Mouse (Mus musculus): ENCODE data around the gene Wfdc21. TPM values are rescaled to one million over a fixed set of nuclear protein-coding genes. Genes with fewer than 3 reads are reported as not detected.
A peak's percentile ranks its signal among the peaks of the same experiment; 100 is the strongest.

Wfdc21 gene
- not detected for total RNA-seq (2021)

- no peak for DNase-seq
Observed at GRCm38 (mm10) chr11:83746681-83747080, at the start of gene Wfdc21. TSS of gene Wfdc21 (plus strand) at chr11:83746940.

DNA sequence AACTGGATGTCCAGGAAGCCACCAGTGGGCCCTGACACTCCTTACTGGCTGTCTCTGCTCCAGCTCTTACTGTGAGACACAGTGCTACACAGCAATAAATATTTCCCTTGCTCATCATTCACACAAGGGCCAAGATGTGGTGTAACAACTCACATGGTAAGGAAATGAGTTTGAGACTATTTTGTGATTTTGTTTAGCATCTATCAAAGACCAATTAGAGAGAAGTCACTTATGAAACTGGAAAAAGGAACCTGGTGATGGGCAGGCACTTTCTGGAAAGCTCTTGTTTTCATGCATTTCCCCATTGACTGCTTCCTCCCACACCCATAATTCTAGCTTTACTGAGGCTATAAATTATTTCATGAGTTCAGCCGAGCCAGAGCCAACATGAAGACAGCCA is 43.0 kb upstream of the Wfdc21 start, which contains the start of gene Wfdc17:
Gene Wfdc17 (plus strand): TSS at position 287 of the 400 bp plus-strand sequence.
- DNase-seq: no peak

DNA sequence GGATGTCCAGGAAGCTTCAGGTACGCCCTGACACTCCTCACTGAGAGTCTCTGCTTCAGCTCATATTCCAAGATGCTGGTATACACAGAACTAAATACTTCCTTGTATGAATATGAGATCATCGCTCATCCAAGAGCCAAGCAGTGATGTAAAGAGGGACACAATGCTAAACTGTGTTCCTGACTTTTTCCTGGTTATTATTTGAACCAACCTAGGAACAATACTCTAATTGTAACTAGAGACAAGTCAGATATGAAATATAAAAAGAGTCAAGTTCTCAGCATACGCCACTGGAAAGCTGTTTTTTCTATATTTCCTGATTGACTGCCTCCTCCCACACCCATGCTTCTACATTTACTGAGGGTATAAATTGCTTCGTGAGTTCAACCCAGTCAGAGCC is 38.0 kb upstream of the Wfdc21 start, which contains the start of gene Wfdc18:
Gene Wfdc18 (plus strand): TSS at position 301 of the 400 bp plus-strand sequence.
- DNase-seq: no peak

DNA sequence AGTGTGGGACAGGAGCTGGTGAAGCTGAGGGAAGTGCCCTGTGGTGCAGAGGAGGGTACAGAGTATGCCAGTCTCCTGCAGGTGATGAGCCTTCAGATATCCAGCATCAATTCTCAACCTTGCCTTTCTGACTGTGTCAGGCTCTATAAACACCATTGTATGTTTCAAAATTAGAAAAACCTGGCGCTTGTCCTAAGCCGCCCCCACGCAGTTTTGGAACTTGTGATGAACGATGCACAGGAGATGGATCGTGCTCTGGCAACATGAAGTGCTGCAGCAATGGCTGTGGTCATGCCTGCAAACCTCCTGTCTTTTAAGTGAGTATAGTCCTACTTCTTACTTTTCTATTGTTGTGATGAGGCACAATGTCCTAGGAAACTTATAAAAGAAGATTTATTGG is 37.1 kb upstream of the Wfdc21 start:
- no peak for DNase-seq

GRCm38 (mm10) chr11:83712671-83713070 is 34.1 kb upstream of the Wfdc21 start:
- DNase-seq: no peak

GRCm38 (mm10) chr11:83713925-83714324 is 32.8 kb upstream of the Wfdc21 start:
- DNase-seq: no peak

GRCm38 (mm10) chr11:83717042-83717665 is 29.6 kb upstream of the Wfdc21 start:
- DNase-seq: no peak

DNA sequence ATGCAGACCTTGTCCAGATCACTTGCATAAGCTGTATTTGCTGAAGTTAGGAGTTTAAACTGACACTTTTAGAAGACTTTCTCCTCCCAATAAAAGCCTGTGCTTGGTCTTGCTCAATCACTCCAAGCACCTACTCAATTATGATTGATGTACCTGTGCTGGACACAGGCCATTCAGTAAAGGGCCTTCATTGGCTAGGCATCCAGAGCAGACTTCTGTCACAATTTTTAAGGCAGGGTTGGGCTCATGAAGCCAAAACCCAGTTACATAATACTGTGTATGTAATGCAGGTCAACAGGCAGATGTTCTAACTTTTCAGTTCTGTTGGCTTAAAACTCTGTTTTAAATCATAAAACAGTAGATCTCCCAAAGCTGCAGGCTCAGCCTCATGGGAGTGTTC is 26.0 kb upstream of the Wfdc21 start:
- DNase-seq: no peak

DNA sequence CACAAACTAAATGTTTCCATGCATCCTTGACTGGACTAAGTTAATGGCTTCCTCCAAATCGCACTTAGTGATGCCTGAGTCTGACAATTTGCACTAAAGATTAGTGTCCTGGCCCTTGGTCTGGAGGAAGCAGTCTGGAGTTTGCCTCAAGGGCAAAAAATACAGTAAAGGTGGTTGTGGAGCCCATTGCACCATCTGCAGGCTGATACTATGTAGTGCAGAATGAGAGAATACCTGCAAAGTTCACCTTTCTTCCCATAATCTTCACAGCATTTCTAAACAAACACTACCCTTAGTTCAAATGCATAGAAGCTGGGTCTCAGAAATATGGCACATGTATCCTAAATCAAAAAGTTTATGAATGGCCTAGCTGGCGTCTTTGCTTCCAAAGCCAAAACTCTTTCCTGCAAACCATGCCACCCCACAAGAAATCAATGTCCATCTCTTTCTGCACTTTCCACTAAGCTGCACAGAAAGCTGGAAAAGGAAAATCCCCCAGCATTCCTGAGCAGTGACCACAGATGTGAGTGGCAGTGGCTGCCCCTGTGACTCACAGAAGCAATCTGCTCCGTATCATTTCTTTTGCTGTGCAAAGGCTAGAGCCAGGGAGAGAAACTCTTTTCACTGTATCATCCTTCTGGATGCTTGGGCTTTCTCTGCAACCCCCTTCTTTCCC is 17.8 kb upstream of the Wfdc21 start:
- no peak for DNase-seq

GRCm38 (mm10) chr11:83731116-83731515 is 15.6 kb upstream of the Wfdc21 start:
- no peak for DNase-seq

DNA sequence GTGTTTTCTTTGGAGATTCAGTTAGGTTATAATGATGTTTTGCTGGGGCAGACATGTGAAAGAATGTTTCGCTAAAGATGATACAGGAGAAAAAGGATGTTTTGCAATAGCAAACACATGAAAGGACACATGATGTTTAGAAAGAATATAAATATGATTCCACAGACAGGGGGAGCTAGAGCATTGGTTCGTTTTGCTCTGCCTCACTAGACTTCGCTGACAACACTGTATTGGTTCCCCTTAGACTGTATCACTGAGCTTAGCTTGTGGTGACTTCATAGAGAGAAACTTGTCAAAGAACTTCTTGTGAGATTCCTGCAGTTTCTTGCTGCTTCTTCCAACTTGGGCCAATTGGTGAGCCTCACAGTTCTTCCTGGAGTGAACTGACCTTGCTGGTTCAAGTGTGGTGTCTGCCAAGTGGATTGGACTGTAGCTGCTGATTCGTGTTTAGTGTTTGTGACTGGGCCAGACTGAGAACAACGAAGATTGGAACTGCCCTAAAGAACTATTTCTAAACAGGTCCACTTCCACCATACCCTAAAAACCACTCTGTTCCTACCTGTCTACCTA is 13.6 kb upstream of the Wfdc21 start:
- no peak for DNase-seq

GRCm38 (mm10) chr11:83734215-83734614 is 12.5 kb upstream of the Wfdc21 start:
- DNase-seq: no peak

DNA sequence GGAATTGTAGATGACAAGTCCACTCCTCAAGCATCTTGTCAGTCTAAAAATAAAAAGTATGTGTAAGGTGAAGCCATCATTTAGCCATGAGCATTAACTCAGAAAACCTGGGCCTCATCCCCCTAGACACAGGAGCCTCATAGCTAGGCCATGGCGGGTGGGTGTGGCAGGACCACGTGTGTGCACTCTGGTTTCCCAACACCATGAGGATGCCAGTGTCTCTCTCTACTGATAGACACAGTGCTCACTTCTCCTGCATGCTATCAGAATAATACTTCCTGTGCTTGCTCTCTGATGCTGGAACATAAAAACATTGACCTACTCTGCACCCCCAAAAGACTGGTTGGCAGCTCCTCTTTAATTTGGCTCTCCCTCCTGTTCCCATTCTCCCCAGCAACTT is 10.9 kb upstream of the Wfdc21 start:
- no peak for DNase-seq

- no peak for DNase-seq
Observed at GRCm38 (mm10) chr11:83737109-83737558, 9.6 kb upstream of the Wfdc21 start.

DNA sequence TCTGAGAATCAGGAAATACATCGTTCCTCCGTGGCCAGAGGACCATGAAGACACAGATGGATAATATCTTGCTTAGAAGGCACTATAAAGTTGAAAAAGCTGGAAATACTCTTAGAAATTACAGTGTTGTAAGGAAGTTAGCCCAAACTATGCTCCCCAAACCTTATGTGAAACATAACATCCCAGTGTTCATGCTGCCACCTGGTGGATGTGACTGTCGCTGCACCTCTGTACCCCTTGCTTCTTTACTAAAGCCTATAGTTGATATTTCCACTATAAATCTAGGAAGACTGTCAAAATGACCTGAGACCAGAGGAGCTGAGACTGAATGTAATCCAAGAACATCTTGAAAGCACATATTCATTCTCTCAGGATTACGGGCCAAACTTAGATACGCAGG is 7.5 kb upstream of the Wfdc21 start:
- peak; percentile 88 for DNase-seq

DNA sequence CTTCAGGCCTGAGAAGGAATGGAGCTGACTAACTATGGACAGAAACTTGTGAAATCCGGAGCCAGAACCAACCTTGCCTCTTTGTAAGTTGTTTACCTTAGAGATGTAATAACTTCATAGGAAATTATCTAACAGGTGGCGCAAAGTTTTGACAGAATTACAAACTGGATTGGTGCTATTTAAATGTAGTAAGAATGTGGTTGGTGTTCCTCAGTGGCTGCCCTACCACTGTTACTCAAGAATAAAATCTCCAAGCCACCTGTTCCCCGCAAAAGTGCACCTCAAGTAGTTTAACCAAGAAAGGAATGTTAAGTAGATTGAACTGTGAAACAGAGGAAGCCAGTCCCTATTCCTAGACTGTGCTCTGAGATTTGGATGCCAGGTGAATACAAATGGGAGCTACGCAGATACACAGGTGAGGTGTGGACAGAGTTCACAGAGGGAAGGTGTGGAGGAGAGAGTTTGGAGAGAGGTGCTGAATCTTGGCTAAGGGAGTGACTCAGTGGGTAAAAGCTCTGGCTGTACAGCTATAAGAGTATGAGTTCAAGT is 6.2 kb upstream of the Wfdc21 start:
- DNase-seq: no peak

GRCm38 (mm10) chr11:83741841-83742240 is 4.9 kb upstream of the Wfdc21 start:
- DNase-seq: no peak

GRCm38 (mm10) chr11:83742731-83743355 is 3.9 kb upstream of the Wfdc21 start:
- DNase-seq: no peak

DNA sequence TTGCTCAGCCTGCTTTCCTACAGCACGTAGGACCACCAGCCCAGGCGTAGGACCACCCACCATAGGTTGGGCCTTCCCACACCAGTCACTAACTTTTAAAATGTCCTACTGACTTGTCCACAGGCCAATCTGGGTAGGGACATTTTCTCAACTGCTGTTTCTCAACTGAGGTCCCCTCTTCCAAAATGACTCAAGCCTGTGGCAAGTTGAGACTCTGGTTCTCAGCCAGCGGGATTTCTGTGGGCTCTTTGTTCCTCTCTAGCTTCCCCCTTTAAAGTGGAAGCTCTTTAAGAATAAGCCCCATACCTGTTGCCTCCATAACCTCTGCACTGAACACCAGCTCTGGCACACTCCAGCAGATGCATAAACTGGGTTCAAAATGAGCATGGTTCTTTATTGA is 3.2 kb upstream of the Wfdc21 start:
- no peak for DNase-seq

- DNase-seq: no peak
Observed at GRCm38 (mm10) chr11:83746152-83746551, 588 bp upstream of the Wfdc21 start.

DNA sequence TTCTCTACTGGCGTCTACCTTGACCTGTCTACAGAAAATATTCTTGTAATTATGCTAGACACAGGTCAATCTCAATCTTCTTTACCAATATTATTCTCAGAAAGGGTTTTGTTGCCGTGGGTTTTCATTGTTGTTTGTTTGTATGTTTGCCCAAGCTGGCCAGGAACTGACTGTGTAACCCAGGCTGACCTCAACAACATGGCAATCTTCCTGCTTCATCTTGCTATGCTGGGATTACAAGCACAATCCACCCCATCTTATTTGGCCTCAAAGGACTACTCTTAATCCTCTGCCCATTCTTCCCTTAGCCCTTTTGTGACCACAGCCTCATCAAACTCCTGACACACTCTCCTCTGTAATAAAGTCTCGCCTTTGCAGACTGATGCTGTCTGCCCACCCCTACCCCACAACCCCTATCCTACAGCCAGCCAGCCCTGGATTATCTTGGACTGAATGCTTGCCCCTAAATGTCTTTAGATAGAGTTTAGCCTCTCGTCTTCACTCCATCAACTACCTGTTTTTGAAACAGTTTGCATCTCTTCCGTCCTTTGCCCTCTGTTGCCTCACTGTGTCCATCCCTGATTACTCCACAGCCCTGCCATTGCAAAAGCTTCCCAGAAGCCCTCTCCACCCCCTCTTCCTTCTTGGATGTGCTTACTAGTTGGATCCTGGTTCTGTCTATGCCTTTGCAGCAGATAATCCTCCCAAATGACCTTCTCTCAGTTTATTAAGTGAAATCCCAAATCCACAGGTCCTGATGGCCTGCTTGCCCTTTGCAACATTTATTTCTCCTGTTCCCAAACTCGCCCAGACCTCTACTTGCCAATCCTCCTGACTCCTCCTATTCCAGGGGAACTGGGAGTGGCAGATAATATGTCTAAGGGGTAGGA is 881 bp downstream of the Wfdc21 start:
- no peak for DNase-seq

DNA sequence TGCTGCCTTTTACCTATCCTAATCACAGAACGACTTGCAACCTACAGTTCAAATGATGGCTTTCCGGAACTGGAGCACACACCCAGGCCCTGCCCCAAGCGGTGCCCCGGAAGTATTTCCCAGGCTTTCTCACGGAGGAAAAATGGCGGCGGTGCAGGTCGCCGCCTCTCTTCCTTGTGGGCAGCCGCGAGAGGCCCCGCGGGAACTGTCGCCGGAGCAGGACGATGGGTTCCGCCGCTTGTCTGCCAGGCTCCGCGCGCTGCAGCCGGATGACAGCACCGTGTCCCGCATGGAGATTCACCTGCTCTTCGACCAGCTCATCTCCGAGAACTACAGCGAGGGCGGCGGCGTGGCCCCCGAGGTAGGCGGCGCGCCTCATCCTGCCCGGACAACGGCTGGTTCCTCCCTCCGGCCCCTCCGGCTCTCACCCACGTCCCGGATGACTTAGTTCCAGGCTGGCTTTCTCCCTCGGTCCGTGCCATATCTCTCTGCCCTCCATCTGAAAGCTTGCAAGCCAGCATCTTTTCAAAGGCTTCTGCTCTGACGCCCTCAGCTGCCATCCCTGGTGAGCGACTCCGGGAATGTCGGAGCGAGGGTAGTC is 6.9 kb downstream of the Wfdc21 start, which contains the start of gene Heatr6:
Gene Heatr6 (plus strand): TSS at position 116 of the 601 bp plus-strand sequence.
- DNase-seq: peak; percentile 93
